Mouse (Mus musculus) 3T3-L1 (cell line): Measurements from ENCODE around the gene Akna.

ENCODE experiments used
- DNase-seq: peaks from one replicate; pipeline ENCODE4 v3.0.0-alpha.2; 2015; ENCODE audit warnings: low read depth, low spot score

The Akna gene

GRCm38 (mm10) chr4:63323275-63323815 lies 79.8 kb downstream of the Akna start:
- DNase-seq = peak; percentile 92

GRCm38 (mm10) chr4:63319566-63319965 lies 83.6 kb downstream of the Akna start:
- peak; percentile 83 for DNase-seq
